ENCODE assay signal across 9 mouse cellular contexts in genomic region chr10:11491956-11492355, GRCm38 (mm10).
DNase-seq lines count a peak whose midpoint lies in the region; ATAC-seq and TF ChIP-seq lines count a peak whose summit lies in the region.
"Had no signal": no experiment of that assay in that cellular context is flagged by ENCODE, and none has a peak within 500 bp of the region (broad histone marks: within the 10 kb centered on the region; RNA-seq: fewer than 3 reads in every experiment).

No protein-coding gene starts in this region.

- H3K9ac ChIP-seq in midbrain, embryonic 11.5 days (ENCODE audit: low read length): no peak overlapping the region
- H3K9ac ChIP-seq: neural tube, embryonic 13.5 days had no signal

- ATAC-seq in frontal cortex, adult (ENCODE audit: low TSS enrichment): peak; percentile 82
- peak; percentile 92 for ATAC-seq in midbrain, embryonic 11.5 days (ENCODE audit: low FRiP score)

- no peaks in the 10 kb centered on the region for H3K36me3 ChIP-seq in limb, embryonic 10.5 days
- no peaks in the 10 kb centered on the region for H3K36me3 ChIP-seq in midbrain, embryonic 11.5 days (ENCODE audit: control insufficient read depth, insufficient read depth, low read length)
- H3K36me3 ChIP-seq in spleen, adult 2 months (ENCODE audit: control insufficient read depth, insufficient read depth, low read length): no peaks in the 10 kb centered on the region
- H3K36me3 ChIP-seq: neural tube, embryonic 13.5 days had no signal

- no peaks in the 10 kb centered on the region for H3K4me1 ChIP-seq in limb, embryonic 10.5 days
- H3K4me1 ChIP-seq in midbrain, embryonic 11.5 days (ENCODE audit: control insufficient read depth, insufficient read depth, low read length): no peaks in the 10 kb centered on the region
- no peaks in the 10 kb centered on the region for H3K4me1 ChIP-seq in spleen, adult 2 months (ENCODE audit: control insufficient read depth, insufficient read depth, insufficient read length)
- H3K4me1 ChIP-seq: neural tube, embryonic 13.5 days had no signal

- no peak for DNase-seq in frontal cortex, postnatal 25 days (ENCODE audit: low spot score in 2 of 2)
- peak; percentile 91 for DNase-seq in adipocyte (ENCODE audit: low spot score)
- DNase-seq in embryo, embryonic 9.5 days (ENCODE audit: extremely low spot score): peak; percentile 90
- peak; percentile 68 to 73 for DNase-seq in heart, postnatal 14 days
- peak; percentile 100 for DNase-seq in limb, embryonic 10.5 days (ENCODE audit: low spot score)
- DNase-seq in midbrain, embryonic 11.5 days (ENCODE audit: low spot score, missing footprints): peak; percentile 98
- DNase-seq in spleen, adult 2 months (ENCODE audit: low read depth in 1 of 2, low spot score in 2 of 2): peak; percentile 40 to 77

- H3K27me3 ChIP-seq in limb, embryonic 10.5 days (ENCODE audit: low read depth, poor library complexity, severe bottlenecking): no peaks in the 10 kb centered on the region
- H3K27me3 ChIP-seq in midbrain, embryonic 11.5 days (ENCODE audit: control insufficient read depth, insufficient read depth, low read length): no peaks in the 10 kb centered on the region
- peaks cover 2% of the 10 kb centered on the region; the same call in 1 of the 2 replicates for H3K27me3 ChIP-seq in spleen, adult 2 months (ENCODE audit: control insufficient read depth, insufficient read depth, low read length)
- H3K27me3 ChIP-seq: neural tube, embryonic 13.5 days had no signal

- intact Hi-C loops in heart, postnatal 14 days (cut with DNase I): no loop called here

- WGBS in limb, embryonic 10.5 days: 43% methylated on average over 28 of the region's 28 CpGs
- 42% methylated on average over 28 of the region's 28 CpGs for WGBS in midbrain, embryonic 11.5 days
- 45% methylated on average over 28 of the region's 28 CpGs for WGBS in spleen, adult 2 months

- H3K27ac ChIP-seq in limb, embryonic 10.5 days: no peak overlapping the region
- no peak overlapping the region for H3K27ac ChIP-seq in midbrain, embryonic 11.5 days (ENCODE audit: low read depth, low read length)
- H3K27ac ChIP-seq in spleen, adult 2 months (ENCODE audit: insufficient read depth, low read length): no peak overlapping the region
- H3K27ac ChIP-seq: neural tube, embryonic 13.5 days had no signal

- no peak overlapping the region for H3K4me2 ChIP-seq in midbrain, embryonic 11.5 days
- H3K4me2 ChIP-seq: neural tube, embryonic 13.5 days had no signal

- H3K4me3 ChIP-seq in limb, embryonic 10.5 days: no peak overlapping the region
- H3K4me3 ChIP-seq in midbrain, embryonic 11.5 days (ENCODE audit: low read depth, low read length): no peak overlapping the region
- no peak overlapping the region for H3K4me3 ChIP-seq in spleen, adult 2 months (ENCODE audit: extremely low read depth, insufficient read depth, insufficient read length)
- H3K4me3 ChIP-seq: neural tube, embryonic 13.5 days had no signal

- no peak for TF ChIP-seq CTCF in spleen, adult 2 months (IDR thresholded peaks at IDR 0.05; ENCODE audit: extremely low read depth, insufficient read depth, insufficient read length, insufficient replicate concordance)

- no peak for TF ChIP-seq POLR2A in spleen, adult 2 months (IDR thresholded peaks at IDR 0.05; ENCODE audit: low read depth, low read length)

- H3K9me3 ChIP-seq in limb, embryonic 10.5 days (replicated peaks): peaks cover 11% of the 10 kb centered on the region
- H3K9me3 ChIP-seq in midbrain, embryonic 11.5 days (ENCODE audit: control insufficient read depth, low read length): peaks cover 3% of the 10 kb centered on the region; the same call in 1 of the 2 replicates

Comparison
In these comparisons a context has a peak if more than half of its experiments do, and no peak if none do; other contexts are left out.
1. DNase-seq: peak in adipocyte (single experiment), embryo, embryonic 9.5 days (single experiment), heart, postnatal 14 days (2 of 2), limb, embryonic 10.5 days (single experiment), midbrain, embryonic 11.5 days (single experiment) and spleen, adult 2 months (2 of 2); none in frontal cortex, postnatal 25 days (0 of 2).